ENCODE assay signal across 8 mouse cellular contexts in genomic region chr15:96543181-96543828, GRCm38 (mm10).
DNase-seq lines count a peak whose midpoint lies in the region; ATAC-seq and TF ChIP-seq lines count a peak whose summit lies in the region.

No protein-coding gene starts in this region.

- H3K4me1 ChIP-seq in testis, adult 2 months (ENCODE audit: control insufficient read depth, insufficient read depth, low read length), result peaks cover 2% of the 10 kb centered on the region
- no peaks in the 10 kb centered on the region for H3K4me1 ChIP-seq in forebrain, postnatal 0 days (ENCODE audit: insufficient read depth)
- H3K4me1 ChIP-seq in liver, embryonic 13.5 days (replicated peaks), result no peaks in the 10 kb centered on the region

- no peak for TF ChIP-seq POLR2A in testis, adult 2 months (IDR thresholded peaks at IDR 0.05; ENCODE audit: control insufficient read depth, low read depth, low read length)

- no peak for DNase-seq in testis, postnatal 14 days (ENCODE audit: low spot score)
- DNase-seq in cerebellum, adult 11 months, result peak; percentile 18
- peak; percentile 91 for DNase-seq in forebrain, postnatal 0 days
- DNase-seq in liver, embryonic 13.5 days, result peak; percentile 20
- peak; percentile 51 to 56 for DNase-seq in natural killer cell, adult 2 months (ENCODE audit: low spot score in 2 of 2)
- peak; percentile 88 for DNase-seq in thymus, postnatal 0 days (ENCODE audit: low spot score)

- TF ChIP-seq CTCF in testis, adult 2 months (IDR thresholded peaks at IDR 0.05; ENCODE audit: control insufficient read depth, insufficient read depth, insufficient replicate concordance, low read depth, low read length), result peak; percentile 49; the same call in 1 of the 2 replicates
- peak; percentile 88 for TF ChIP-seq CTCF in forebrain, postnatal 0 days (IDR thresholded peaks at IDR 0.05; ENCODE audit: low read depth)

- peak overlapping the region; percentile 57 for H3K4me2 ChIP-seq in forebrain, postnatal 0 days (ENCODE audit: low read depth)
- H3K4me2 ChIP-seq in liver, embryonic 13.5 days, result peak overlapping the region; percentile 55

- H3K4me3 ChIP-seq in testis, adult 2 months (ENCODE audit: control insufficient read depth, low read depth, low read length), result no peak overlapping the region; the same call in 1 of the 2 replicates
- H3K4me3 ChIP-seq in forebrain, postnatal 0 days (ENCODE audit: low read depth, low read length), result peak overlapping the region; percentile 32
- peak overlapping the region; percentile 30 for H3K4me3 ChIP-seq in liver, embryonic 13.5 days (replicated peaks)

- no peaks in the 10 kb centered on the region for H3K36me3 ChIP-seq in testis, adult 2 months (ENCODE audit: control insufficient read depth, insufficient read depth, low read length)
- no peaks in the 10 kb centered on the region for H3K36me3 ChIP-seq in forebrain, postnatal 0 days (ENCODE audit: insufficient read depth)
- H3K36me3 ChIP-seq in liver, embryonic 13.5 days, result no peaks in the 10 kb centered on the region

- WGBS in forebrain, postnatal 0 days, result 2% methylated on average over 24 of the region's 24 CpGs
- WGBS in liver, embryonic 13.5 days (ENCODE audit: insufficient replicate concordance), result 1% methylated on average over 24 of the region's 24 CpGs

- H3K9me3 ChIP-seq in forebrain, postnatal 0 days (ENCODE audit: low read length), result no peaks in the 10 kb centered on the region
- no peaks in the 10 kb centered on the region for H3K9me3 ChIP-seq in liver, embryonic 13.5 days (replicated peaks)

- ATAC-seq in forebrain, postnatal 0 days, result peak; percentile 74
- ATAC-seq in inflammation-experienced regulatory T-cells, adult 6 months, result peak; percentile 87
- no peak for ATAC-seq in liver, embryonic 13.5 days (ENCODE audit: low read depth)

- H3K27me3 ChIP-seq in testis, adult 2 months (ENCODE audit: control insufficient read depth, insufficient read depth, low read length), result no peaks in the 10 kb centered on the region
- no peaks in the 10 kb centered on the region for H3K27me3 ChIP-seq in forebrain, postnatal 0 days (ENCODE audit: insufficient read depth, low read length)
- no peaks in the 10 kb centered on the region for H3K27me3 ChIP-seq in liver, embryonic 13.5 days

- H3K27ac ChIP-seq in testis, adult 2 months (ENCODE audit: control insufficient read depth, insufficient read depth, low read depth, low read length), result no peak overlapping the region
- H3K27ac ChIP-seq in forebrain, postnatal 0 days (ENCODE audit: low read depth, low read length), result peak overlapping the region; percentile 35; the same call in 1 of the 2 replicates
- no peak overlapping the region for H3K27ac ChIP-seq in liver, embryonic 13.5 days

- H3K9ac ChIP-seq in forebrain, postnatal 0 days, result peak overlapping the region; percentile 43
- H3K9ac ChIP-seq in liver, embryonic 13.5 days, result no peak overlapping the region
